Mouse (Mus musculus) megakaryocyte, embryonic 14.5 days (primary cell): ENCODE measurements around the gene Cdk4. TPM values are rescaled to one million over a fixed set of nuclear protein-coding genes. Genes with fewer than 3 reads are reported as not detected.
"Not testable (repeated sequence)": the region's sequence is repeated elsewhere in the genome, so short reads cannot be mapped to it uniquely, and the experiment has no call there.

Source experiments
- H3K27me3 ChIP-seq: replicated peaks from 2 replicates; pipeline ENCODE3; 2012; ENCODE audit warnings: inconsistent platforms
- H3K36me3 ChIP-seq: replicated peaks from 2 replicates; pipeline ENCODE3; 2012; ENCODE audit warnings: low read length, inconsistent platforms, mixed read lengths
- H3K4me1 ChIP-seq: 2 replicates; pipeline ENCODE4 v1.6.1; 2012; ENCODE audit warnings: inconsistent platforms
- H3K4me3 ChIP-seq: replicated peaks from 2 replicates; pipeline ENCODE3; 2012; ENCODE audit warnings: moderate library complexity, mild to moderate bottlenecking, inconsistent platforms
- H3K9me3 ChIP-seq: 2 replicates; pipeline ENCODE4 v1.6.1; 2012; ENCODE audit warnings: inconsistent platforms
- FLI1 ChIP-seq: IDR thresholded peaks from 2 replicates; pipeline ENCODE4 v1.6.1; 2012; ENCODE audit warnings: low read length, inconsistent platforms, mixed read lengths
- GATA1 ChIP-seq: IDR thresholded peaks from 3 replicates; pipeline ENCODE4 v1.6.1; 2012; ENCODE audit warnings: mixed read lengths, low read length, inconsistent platforms, borderline replicate concordance
- polyA plus RNA-seq: library from polyadenylated mRNA; stranded (reverse); fragments of >175 nt; gene quantifications from 2 replicates; pipeline ENCODE4 v1.2.3, GENCODE M21; 2012; ENCODE audit warnings: low replicate concordance; ENCODE audit not compliant: insufficient read depth

Gene Cdk4
- polyA plus RNA-seq, 1 experiment: 833 TPM

- Histone ChIP-seq H3K4me3 (no peak overlapping the region), H3K27me3 (peaks cover 91% of the 10 kb centered on the region), H3K36me3 (peaks cover 4% of the 10 kb centered on the region), H3K4me1 (peaks cover 38% of the 10 kb centered on the region), H3K9me3 (peaks cover 14% of the 10 kb centered on the region)
- TF ChIP-seq GATA1 (no peak), FLI1 (no peak)
Observed at GRCm38 (mm10) chr10:127055406-127055805, 7.9 kb upstream of the Cdk4 start.

GRCm38 (mm10) chr10:127056490-127056889 lies 6.8 kb upstream of the Cdk4 start:
- peaks cover 91% of the 10 kb centered on the region for H3K27me3 ChIP-seq

DNA sequence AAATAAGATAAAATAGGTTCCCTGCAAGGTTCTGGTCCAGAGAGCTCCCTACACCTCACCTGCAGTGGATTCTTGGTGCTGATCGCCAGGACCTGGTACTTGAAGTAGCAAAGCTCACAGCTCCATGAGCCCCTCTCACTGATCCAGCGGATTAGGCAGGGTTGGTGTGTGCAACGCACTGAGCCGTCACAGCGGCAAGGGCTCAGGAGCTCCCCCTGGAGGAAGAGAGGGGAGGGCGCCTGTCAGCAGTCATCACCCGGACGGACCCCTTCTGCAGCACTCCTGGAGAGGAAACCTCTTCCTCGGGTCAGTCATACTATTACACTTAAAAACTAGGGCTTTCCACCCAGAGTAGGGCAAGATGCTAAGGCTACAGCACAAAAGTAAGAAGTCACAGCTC lies 5.2 kb upstream of the Cdk4 start:
- Histone ChIP-seq H3K4me3 (peak overlapping the region; percentile 30), H3K9me3 (peaks cover 14% of the 10 kb centered on the region), H3K4me1 (peaks cover 33% of the 10 kb centered on the region), H3K36me3 (peaks cover 4% of the 10 kb centered on the region), H3K27me3 (peaks cover 81% of the 10 kb centered on the region)
- no peak for TF ChIP-seq GATA1
- TF ChIP-seq FLI1: no peak

More at GRCm38 (mm10) chr10:127056490-127056889, 6.8 kb upstream of the Cdk4 start:
- peaks cover 14% of the 10 kb centered on the region for H3K9me3 ChIP-seq
- H3K36me3 ChIP-seq: peaks cover 4% of the 10 kb centered on the region
- H3K4me3 ChIP-seq: no peak overlapping the region
- peaks cover 34% of the 10 kb centered on the region for H3K4me1 ChIP-seq
- TF ChIP-seq FLI1 (no peak), GATA1 (no peak)

DNA sequence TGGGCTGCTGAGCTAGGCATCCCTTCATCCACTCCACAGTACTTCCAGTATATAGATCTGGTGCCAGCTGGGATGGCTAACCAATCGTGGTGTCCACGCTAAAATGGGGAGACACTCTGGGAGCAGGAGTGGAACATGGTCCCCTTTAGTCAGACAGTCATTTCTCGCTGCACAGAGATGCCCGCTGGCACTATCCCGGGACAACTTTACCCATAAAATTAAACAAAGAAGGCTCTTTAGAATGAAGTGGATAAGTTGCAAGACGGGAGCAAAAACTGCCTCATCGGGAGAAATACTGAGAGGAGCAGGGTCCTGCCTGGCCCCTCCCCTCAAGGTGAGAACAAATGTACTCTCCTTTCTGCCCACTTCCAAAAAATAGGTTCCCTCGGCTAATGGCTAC lies 4.6 kb upstream of the Cdk4 start:
- peaks cover 14% of the 10 kb centered on the region for H3K9me3 ChIP-seq
- peaks cover 36% of the 10 kb centered on the region for H3K4me1 ChIP-seq
- no peak for TF ChIP-seq FLI1
- TF ChIP-seq GATA1: no peak
- peaks cover 78% of the 10 kb centered on the region for H3K27me3 ChIP-seq
- H3K36me3 ChIP-seq: peaks cover 4% of the 10 kb centered on the region
- peak overlapping the region; percentile 93 for H3K4me3 ChIP-seq

DNA sequence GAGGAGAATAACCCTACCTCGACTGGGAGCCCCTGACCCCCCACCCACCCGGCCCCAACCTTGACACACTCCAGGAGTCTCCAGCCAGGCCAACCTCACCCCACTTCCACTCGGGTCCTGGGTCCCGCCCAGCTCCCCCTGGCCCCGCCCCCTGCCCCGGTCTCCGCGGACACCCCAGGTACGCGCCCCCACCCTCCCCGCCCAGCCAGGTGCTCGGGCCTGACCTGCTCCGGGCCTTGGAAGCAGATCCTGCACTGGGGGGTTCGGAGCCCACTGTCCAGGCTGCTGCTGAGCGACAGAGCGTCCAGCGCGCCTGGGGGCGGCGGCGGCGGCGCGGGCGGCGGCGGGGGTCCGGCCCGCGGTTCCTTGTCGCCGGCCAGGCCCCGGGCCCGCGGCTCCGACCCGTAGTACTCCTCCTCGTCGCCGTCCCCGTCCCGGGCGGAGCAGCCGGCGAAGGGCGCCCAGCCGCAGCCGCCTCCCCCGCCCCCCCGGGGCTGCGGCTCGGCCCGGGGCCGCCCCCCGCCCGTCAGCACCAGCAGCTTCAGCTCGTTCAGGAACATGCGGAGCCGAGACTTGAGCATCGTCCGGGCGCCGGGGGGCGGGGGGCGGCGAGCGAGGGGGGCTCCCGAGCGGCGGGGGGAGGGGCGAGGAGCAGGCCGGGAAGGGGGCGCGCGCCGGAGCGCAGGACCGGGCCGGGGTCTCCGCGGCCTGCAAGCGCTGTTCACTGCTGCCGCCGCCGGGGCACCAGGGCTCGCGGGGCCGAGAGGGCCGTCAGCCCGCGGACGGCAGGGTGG lies 4.0 kb upstream of the Cdk4 start:
- Histone ChIP-seq H3K27me3 (peaks cover 72% of the 10 kb centered on the region), H3K4me1 (peaks cover 43% of the 10 kb centered on the region), H3K4me3 (peak overlapping the region; percentile 93), H3K9me3 (peaks cover 14% of the 10 kb centered on the region), H3K36me3 (peaks cover 7% of the 10 kb centered on the region)
- TF ChIP-seq GATA1: no peak
- no peak for TF ChIP-seq FLI1

- Histone ChIP-seq H3K4me1 (peaks cover 52% of the 10 kb centered on the region), H3K9me3 (peaks cover 14% of the 10 kb centered on the region), H3K36me3 (peaks cover 15% of the 10 kb centered on the region), H3K27me3 (peaks cover 63% of the 10 kb centered on the region), H3K4me3 (peak within 1 kb of the TSS; percentile 93)
- TF ChIP-seq FLI1 (no peak), GATA1 (no peak)
Observed at GRCm38 (mm10) chr10:127059968-127060916, 3.1 kb upstream of the Cdk4 start, which contains the start of gene March9. Gene March9, minus strand, starts transcription at chr10:127060184.

DNA sequence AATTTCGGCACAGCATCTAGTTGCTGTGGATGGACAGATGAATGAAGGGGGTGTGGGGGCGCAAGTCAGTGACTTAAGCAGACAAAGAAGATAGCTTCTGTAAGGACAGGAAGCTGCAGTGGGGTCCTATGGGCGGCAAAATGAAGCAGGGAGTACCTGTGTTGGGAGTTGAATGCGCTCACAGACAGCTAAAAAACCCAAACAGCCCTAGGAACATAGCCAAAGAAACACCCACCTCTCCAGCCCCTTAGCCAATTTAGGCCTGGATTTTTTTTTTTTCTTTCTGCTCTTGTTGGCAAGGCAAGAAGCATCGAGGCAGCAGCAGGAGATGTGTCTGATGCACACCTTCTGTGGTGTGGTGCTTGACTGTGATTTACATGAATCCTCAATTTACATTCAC lies 2.2 kb upstream of the Cdk4 start:
- Histone ChIP-seq H3K4me3 (no peak overlapping the region), H3K36me3 (peaks cover 23% of the 10 kb centered on the region), H3K27me3 (peaks cover 57% of the 10 kb centered on the region), H3K9me3 (peaks cover 14% of the 10 kb centered on the region), H3K4me1 (peaks cover 60% of the 10 kb centered on the region)
- TF ChIP-seq GATA1 (no peak), FLI1 (no peak)

DNA sequence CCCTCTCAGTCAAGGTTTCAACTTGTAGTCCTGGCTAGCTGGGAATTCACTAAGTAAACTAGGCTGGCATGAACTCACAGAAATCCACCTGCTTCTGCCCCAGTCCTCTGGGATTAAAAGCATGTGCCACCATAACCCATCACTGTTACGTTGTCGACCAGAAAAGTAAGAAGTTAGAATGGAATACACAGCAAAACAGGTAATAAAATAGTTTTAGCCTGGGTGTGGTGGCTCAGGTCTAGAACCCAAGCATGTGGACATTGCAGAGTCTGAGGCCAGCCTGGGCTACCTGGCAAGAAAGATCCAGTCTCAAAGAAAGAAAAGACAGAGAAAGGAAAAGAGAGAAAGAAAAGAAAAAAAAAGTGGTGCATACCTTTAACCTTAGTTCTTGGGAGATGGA lies 1.8 kb upstream of the Cdk4 start:
- peaks cover 63% of the 10 kb centered on the region for H3K4me1 ChIP-seq
- H3K36me3 ChIP-seq: peaks cover 23% of the 10 kb centered on the region
- H3K27me3 ChIP-seq: peaks cover 53% of the 10 kb centered on the region
- TF ChIP-seq GATA1 (no peak), FLI1 (no peak)
- H3K9me3 ChIP-seq: peaks cover 10% of the 10 kb centered on the region
- no peak overlapping the region for H3K4me3 ChIP-seq

DNA sequence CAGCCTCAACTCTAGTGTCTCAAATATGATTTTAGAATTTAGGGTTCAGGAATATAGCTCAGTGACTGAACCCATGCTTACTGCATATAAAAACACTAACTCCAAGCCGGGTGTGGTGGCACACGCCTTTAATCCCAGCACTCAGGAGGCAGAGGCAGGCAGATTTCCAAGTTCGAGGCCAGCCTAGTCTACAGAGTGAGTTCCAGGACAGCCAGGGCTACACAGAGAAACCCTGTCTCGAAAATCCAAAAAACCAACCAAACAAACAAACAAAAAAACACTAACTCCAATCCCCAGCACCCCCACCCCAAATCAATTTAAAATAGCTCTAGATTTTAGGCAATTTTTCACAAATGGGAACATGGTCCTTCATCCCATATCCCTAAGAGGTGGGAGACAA lies 1.2 kb upstream of the Cdk4 start:
- not testable (repeated sequence) for H3K4me3 ChIP-seq, H3K9me3 ChIP-seq
- H3K36me3 ChIP-seq: peaks cover 29% of the 10 kb centered on the region
- peaks cover 49% of the 10 kb centered on the region for H3K27me3 ChIP-seq
- H3K4me1 ChIP-seq: peaks cover 69% of the 10 kb centered on the region

GRCm38 (mm10) chr10:127062503-127062902 lies 831 bp upstream of the Cdk4 start:
- peaks cover 33% of the 10 kb centered on the region for H3K36me3 ChIP-seq
- peaks cover 69% of the 10 kb centered on the region for H3K4me1 ChIP-seq
- TF ChIP-seq FLI1 (no peak), GATA1 (no peak)
- H3K4me3 ChIP-seq: no peak overlapping the region
- peaks cover 45% of the 10 kb centered on the region for H3K27me3 ChIP-seq
- peaks cover 2% of the 10 kb centered on the region for H3K9me3 ChIP-seq
